Mouse (Mus musculus) forebrain, embryonic 14.5 days (tissue): ENCODE measurements around the gene Sema5b. TPM values are rescaled to one million over a fixed set of nuclear protein-coding genes. Genes with fewer than 3 reads are reported as not detected.

Experiments used
- ATAC-seq: fragments of 200-750 bp; cut with Nextera tagmentation; 2 replicates; pipeline ENCODE4 v1.8.0; 2017; ENCODE audit warnings: mild to moderate bottlenecking, moderate library complexity
- DNase-seq: peaks from one replicate; pipeline ENCODE4 v3.0.0-alpha.2; 2015; ENCODE audit warnings: low spot score
- H3K27ac ChIP-seq: fragments of 300-500 bp; sonication (generic); 2 replicates; pipeline ENCODE4 v1.5.1; 2014; ENCODE audit warnings: low read depth, mild to moderate bottlenecking, control low read depth, low read length, moderate library complexity
- H3K27me3 ChIP-seq: fragments of 300-500 bp; sonication (generic); replicated peaks from 2 replicates; pipeline ENCODE4 v1.6.1; 2014; ENCODE audit warnings: low read length, control low read depth, mixed read lengths; ENCODE audit not compliant: control insufficient read depth, insufficient read depth
- H3K36me3 ChIP-seq: fragments of 300-500 bp; sonication (generic); 2 replicates; pipeline ENCODE4 v1.6.1; 2014; ENCODE audit warnings: low read length, control low read depth; ENCODE audit not compliant: control insufficient read depth, insufficient read depth
- H3K4me1 ChIP-seq: fragments of 300-500 bp; sonication (generic); 2 replicates; pipeline ENCODE4 v1.6.1; 2014; ENCODE audit warnings: antibody characterized with exemption, low read length, control low read depth; ENCODE audit not compliant: control insufficient read depth, insufficient read depth
- H3K4me2 ChIP-seq: fragments of 300-500 bp; sonication (generic); 2 replicates; pipeline ENCODE4 v1.6.1; 2014; ENCODE audit warnings: mild to moderate bottlenecking, control low read depth, low read length
- H3K4me3 ChIP-seq: fragments of 300-500 bp; sonication (generic); 2 replicates; pipeline ENCODE4 v1.5.1; 2014; ENCODE audit warnings: low read depth, low read length, control low read depth
- H3K9ac ChIP-seq: fragments of 300-500 bp; sonication (generic); 2 replicates; pipeline ENCODE4 v1.6.1; 2014; ENCODE audit warnings: mild to moderate bottlenecking, low read length, control low read depth, moderate library complexity
- H3K9me3 ChIP-seq: fragments of 300-500 bp; sonication (generic); replicated peaks from 2 replicates; pipeline ENCODE4 v1.6.1; 2016; ENCODE audit warnings: low read length, control low read depth, mixed read lengths; ENCODE audit not compliant: control insufficient read depth
- WGBS: fragments of 180-500 bp; shearing (Covaris S2); extraction: QIAGEN DNeasy Blood & Tissue Kit; methylation state at CpG from one replicate; pipeline ENCODE4 v1.1.7; 2014; 5-methylcytosine and 5-hydroxymethylcytosine counted together
- polyA plus RNA-seq: library from polyadenylated mRNA; unstranded; fragments of >200 nt; fragmentation: Nextera tagmentation; extraction: Ambion mirVana; gene quantifications from 2 replicates; pipeline ENCODE4 v1.2.1, GENCODE M21; 2014

The Sema5b gene
- polyA plus RNA-seq, 1 experiment from 2014 or later = 10.5 TPM

DNA sequence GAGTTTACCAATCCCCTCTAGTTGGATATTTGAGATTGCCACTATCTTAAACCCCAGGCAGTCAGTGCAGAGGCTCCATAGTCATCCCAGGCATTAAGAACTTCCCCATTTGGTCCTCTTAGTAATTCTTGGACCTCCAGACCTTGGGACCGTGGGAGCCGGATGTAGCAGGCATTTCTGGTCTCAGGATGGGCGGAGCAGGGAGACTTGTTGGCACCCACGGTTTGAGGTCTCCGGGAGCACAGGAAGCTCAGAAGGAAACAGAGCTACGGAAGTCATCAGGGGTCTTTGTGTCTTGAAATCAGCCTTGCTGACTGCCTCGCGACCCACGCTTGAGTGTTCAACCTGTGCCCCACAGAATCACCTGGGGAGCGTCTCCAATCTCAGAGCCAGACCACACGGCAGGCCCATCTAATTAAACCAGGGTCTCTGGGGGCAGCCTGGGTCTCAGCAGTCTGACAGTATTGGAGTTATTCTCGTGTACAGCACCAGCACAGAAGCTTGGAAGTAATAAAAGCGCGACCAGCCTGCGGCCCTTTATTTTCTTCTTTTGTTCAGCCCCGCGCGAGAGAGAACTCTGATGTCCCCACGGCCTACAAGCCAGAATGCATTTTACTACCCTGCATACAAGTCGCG lies 24.9 kb upstream of the Sema5b start:
- WGBS = 58% methylated on average over 21 of the region's 21 CpGs
- DNase-seq = no peak

DNA sequence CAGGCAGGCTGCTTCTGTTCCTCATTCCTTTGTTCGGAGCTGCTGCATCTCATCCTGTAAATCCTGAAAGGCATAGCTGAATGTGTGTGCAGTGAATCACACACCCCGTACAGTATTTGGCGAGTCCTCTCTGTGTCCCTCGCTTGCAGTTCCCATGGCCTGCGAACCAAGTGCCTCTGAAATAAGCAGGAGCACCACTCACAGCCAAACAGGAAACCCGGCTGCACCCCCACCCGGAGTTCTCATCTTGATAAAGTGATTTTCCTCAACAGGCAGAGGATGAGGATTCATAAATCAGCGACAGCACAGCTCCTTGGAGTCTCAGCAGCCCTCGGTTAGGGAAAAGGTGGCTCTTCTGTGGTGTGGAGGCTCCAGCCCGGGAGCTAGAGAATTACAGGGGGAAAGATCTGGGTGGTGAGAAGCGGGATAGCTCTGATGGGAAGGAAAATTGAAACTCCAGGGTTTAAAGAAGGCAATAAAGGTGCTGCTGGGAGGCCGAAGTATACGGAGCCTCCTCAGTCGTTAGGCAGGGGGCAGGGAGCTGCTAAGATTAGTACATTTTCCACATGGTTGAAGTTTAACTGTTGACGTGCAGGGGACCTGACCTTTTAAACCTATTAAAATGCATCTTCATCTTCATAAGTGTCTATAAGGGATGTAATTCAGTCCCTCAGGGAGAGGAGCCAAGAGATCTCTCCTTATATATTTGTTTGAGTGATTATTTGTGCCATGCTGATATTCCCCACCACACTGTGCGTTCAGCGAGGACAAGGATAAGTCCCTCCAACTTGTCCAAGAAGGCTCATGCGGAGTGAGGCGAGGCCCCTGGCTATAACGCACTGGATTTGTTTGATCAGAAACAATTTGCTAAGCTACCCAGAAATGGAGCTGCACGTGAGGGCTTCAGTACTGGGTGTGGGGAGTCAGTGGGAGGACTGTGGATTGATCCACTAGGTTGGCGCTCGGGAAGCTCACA lies 22.7 kb upstream of the Sema5b start:
- Histone ChIP-seq H3K4me3 (no peak overlapping the region), H3K27me3 (no peaks in the 10 kb centered on the region), H3K9me3 (no peaks in the 10 kb centered on the region), H3K4me2 (no peak overlapping the region), H3K9ac (no peak overlapping the region), H3K4me1 (no peaks in the 10 kb centered on the region), H3K27ac (no peak overlapping the region), H3K36me3 (no peaks in the 10 kb centered on the region)
- ATAC-seq = no peak
- DNase-seq = no peak
- 61% methylated on average over 23 of the region's 23 CpGs for WGBS

More for the DNA sequence above, 24.9 kb upstream of the Sema5b start:
- no peak overlapping the region for H3K4me3 ChIP-seq
- H3K27me3 ChIP-seq = no peaks in the 10 kb centered on the region
- no peak overlapping the region for H3K4me2 ChIP-seq
- H3K36me3 ChIP-seq = no peaks in the 10 kb centered on the region
- H3K9me3 ChIP-seq = no peaks in the 10 kb centered on the region
- H3K4me1 ChIP-seq = no peaks in the 10 kb centered on the region
- no peak overlapping the region for H3K9ac ChIP-seq
- H3K27ac ChIP-seq = no peak overlapping the region
- ATAC-seq = no peak

DNA sequence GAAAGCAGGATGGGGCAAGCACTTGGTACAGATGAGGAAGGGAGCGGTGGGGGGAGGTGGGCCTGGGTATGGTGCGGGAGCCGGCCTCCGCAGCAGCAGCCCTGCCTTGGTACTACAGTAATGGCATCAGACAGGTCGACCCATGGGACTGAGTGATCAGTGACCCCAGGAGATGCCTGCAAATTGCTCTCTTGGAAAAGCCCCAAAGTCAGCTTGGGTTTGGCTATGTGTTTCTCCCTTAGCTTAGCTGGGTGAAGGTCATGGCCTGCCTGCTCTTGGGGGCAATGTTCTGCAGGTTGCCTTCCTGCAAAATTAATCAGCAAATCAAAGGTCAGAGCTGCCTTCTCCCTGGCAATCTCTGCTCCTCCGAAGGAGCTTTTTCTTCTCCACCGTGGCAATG lies 21.7 kb upstream of the Sema5b start:
- no peak overlapping the region for H3K9ac ChIP-seq
- no peak overlapping the region for H3K4me2 ChIP-seq
- ATAC-seq (no peak), DNase-seq (no peak)
- H3K4me1 ChIP-seq = no peaks in the 10 kb centered on the region
- H3K27me3 ChIP-seq = no peaks in the 10 kb centered on the region
- no peaks in the 10 kb centered on the region for H3K9me3 ChIP-seq
- no peak overlapping the region for H3K27ac ChIP-seq
- no peak overlapping the region for H3K4me3 ChIP-seq
- H3K36me3 ChIP-seq = no peaks in the 10 kb centered on the region
- 73% methylated on average over 7 of the region's 7 CpGs for WGBS

DNA sequence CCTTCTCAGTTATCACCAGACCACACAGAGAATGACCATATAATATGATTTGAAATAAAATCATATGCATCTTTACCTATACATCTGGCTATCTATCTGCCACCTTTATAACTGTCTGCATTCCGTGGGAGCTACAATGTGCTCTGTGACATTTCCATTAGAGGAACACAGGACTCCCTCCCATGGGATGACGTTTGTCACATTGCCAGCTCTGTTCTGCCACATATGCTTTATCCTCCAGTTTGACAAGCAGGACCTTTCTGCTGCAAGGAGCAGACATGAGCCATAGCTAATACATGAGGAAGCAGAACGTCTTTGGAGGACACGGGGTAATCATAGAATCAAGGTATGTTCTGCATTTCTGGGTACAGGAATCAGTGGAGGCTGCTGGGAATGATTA lies 16.7 kb upstream of the Sema5b start:
- ATAC-seq (no peak), DNase-seq (no peak)

DNA sequence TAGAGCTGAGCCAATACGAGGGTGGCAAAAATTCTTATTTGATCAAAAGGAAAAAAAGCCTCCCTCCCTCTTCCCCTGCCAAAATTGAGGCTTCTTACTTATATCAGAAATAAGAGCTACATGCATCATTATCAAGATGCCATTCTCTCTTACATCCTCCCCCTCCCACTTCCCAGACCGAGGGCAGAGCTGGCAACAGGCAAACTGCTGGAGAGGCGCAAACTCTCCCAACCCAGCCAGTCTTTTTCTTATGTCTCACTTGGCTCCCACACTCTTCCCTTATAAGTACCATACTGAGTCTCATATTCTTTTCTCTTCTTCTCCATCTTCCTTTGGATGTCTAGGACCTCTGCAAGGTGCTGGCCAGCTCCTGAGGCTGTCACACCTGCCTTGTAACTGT lies 6.3 kb upstream of the Sema5b start:
- ATAC-seq = no peak
- Histone ChIP-seq H3K27me3 (0 out of 2 replicates have a peak, but pooled peaks cover 2% of the 10 kb centered on the region), H3K9ac (no peak overlapping the region), H3K4me3 (no peak overlapping the region), H3K27ac (no peak overlapping the region), H3K36me3 (no peaks in the 10 kb centered on the region), H3K4me1 (no peaks in the 10 kb centered on the region; the same call in 1 of the 2 replicates), H3K9me3 (no peaks in the 10 kb centered on the region), H3K4me2 (no peak overlapping the region)
- 78% methylated on average over 3 of the region's 3 CpGs for WGBS
- DNase-seq = no peak

More for the DNA sequence above, 16.7 kb upstream of the Sema5b start:
- no peaks in the 10 kb centered on the region for H3K36me3 ChIP-seq
- WGBS = 81% methylated on average over 4 of the region's 4 CpGs
- no peaks in the 10 kb centered on the region for H3K27me3 ChIP-seq
- H3K4me3 ChIP-seq = no peak overlapping the region
- no peaks in the 10 kb centered on the region for H3K9me3 ChIP-seq
- no peak overlapping the region for H3K4me2 ChIP-seq
- H3K27ac ChIP-seq = no peak overlapping the region
- H3K9ac ChIP-seq = no peak overlapping the region
- no peaks in the 10 kb centered on the region for H3K4me1 ChIP-seq

DNA sequence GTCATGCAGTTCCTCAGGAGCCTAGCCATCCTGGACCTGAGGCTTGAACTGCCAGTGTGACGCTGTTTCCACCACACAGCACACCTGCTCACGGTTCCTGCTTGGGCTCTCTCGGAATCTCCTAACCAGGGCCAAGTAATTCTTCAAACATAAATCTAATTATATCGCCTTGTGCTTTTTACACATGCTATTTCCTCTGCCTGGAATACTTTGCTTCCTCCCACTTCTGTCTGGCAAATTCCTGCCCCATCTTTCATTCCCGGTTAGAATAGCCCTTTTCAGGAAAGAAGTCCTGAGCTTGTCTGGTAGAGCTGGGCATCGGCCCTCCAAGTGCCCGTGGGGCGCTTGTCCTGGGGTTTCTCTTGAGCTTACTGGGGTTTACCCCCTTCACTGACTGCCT lies 3.3 kb upstream of the Sema5b start:
- no peak for DNase-seq
- H3K9ac ChIP-seq = no peak overlapping the region
- 85% methylated on average over 8 of the region's 8 CpGs for WGBS
- H3K4me3 ChIP-seq = no peak overlapping the region
- no peaks in the 10 kb centered on the region for H3K36me3 ChIP-seq
- no peak overlapping the region for H3K27ac ChIP-seq
- peaks cover 4% of the 10 kb centered on the region for H3K4me1 ChIP-seq
- H3K27me3 ChIP-seq = 0 out of 2 replicates have a peak, but pooled peaks cover 2% of the 10 kb centered on the region
- no peak for ATAC-seq
- no peak overlapping the region for H3K4me2 ChIP-seq
- no peaks in the 10 kb centered on the region for H3K9me3 ChIP-seq

DNA sequence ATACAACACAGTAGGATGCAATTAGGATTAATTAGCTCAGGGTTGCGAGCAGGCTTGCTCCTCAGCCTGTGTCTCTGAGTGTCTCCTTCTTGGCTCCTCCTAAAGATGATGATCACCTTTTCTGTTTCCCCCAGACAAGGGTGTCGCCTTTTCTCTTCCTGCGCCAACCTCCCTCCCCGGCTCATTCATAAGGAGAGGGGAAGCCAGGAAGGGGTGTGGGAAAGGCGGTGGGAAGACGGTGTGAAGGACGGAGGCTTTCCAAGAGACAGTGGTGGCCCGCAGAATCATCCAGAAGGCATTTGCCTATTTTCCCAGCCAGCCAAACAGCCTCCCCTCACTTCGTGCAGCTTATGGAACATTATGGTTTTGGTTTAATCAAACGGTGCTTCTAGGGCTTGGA lies 1.9 kb upstream of the Sema5b start:
- Histone ChIP-seq H3K9me3 (no peaks in the 10 kb centered on the region), H3K9ac (no peak overlapping the region), H3K27ac (no peak overlapping the region), H3K36me3 (no peaks in the 10 kb centered on the region), H3K27me3 (0 out of 2 replicates have a peak, but pooled peaks cover 2% of the 10 kb centered on the region), H3K4me3 (no peak overlapping the region), H3K4me1 (peaks cover 8% of the 10 kb centered on the region), H3K4me2 (no peak overlapping the region)
- ATAC-seq (no peak), DNase-seq (no peak)
- 35% methylated on average over 10 of the region's 10 CpGs for WGBS

DNA sequence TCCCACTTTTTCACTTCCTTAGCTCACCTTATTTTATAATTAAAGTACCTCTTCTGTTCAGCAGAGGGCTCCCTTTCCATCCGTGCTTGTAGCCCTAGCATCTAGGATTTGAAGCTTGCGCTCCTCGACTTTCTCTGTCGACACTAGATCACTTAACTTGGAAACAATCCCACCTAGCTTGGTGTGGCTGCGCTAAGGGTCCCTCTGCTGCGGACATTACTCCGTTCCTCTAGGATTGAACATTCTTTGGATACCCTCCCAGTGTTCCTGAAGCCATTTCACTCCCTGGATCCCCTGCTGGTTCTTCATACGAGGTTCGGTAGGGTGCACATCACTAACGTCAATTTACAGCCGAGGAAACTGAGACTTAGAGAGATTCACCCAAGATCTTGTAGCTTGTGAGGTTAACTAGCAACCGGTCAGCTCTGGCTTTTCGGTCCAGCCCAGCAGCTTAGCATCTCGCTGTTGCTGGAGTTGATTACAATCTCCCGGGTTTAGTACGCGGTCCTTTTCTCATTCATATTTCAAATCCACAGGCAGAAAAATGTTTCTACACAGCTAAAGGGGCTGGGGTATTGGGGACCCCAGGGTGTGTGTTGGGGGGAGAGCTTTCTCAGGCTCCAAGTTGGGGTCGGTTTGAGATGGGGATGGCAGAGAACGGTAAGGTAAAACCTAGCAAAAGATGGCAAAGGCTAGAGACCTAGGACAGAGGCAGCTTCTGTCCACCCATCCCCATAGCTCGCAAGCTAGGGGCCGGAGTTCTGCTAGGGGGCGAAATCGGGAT lies 420 bp upstream of the Sema5b start:
- WGBS = under 1% methylated on average over 23 of the region's 23 CpGs
- peaks cover 8% of the 10 kb centered on the region for H3K4me1 ChIP-seq
- H3K9me3 ChIP-seq = no peaks in the 10 kb centered on the region
- H3K27me3 ChIP-seq = 0 out of 2 replicates have a peak, but pooled peaks cover 2% of the 10 kb centered on the region
- H3K36me3 ChIP-seq = no peaks in the 10 kb centered on the region
- peak overlapping the region; percentile 48; the same call in 1 of the 2 replicates for H3K27ac ChIP-seq
- DNase-seq (peak; percentile 94), ATAC-seq (peak; percentile 13; the same call in 1 of the 2 replicates)
- peak overlapping the region; percentile 95 for H3K9ac ChIP-seq
- peak overlapping the region; percentile 87 for H3K4me3 ChIP-seq
- peak overlapping the region; percentile 77 for H3K4me2 ChIP-seq
